Mouse (Mus musculus): ENCODE data around the gene Lsamp.

DNA sequence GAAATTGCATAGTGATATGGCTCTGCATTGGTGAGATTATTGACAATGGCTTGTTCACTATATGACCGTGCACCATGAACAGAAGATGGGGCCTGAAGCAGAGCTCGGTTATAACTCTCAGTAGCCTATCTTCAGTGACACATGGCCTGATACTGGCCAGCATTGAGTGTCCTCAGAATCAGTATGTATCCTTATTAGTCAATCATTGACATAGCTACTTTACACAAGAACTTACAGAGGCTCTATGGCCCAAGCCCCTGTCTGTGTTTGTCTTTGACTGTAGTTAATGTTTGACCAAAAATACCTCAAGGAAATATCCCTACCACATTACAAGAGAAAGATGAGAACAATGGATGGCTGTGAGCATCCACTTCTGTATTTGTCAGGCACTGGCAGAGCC, 1764.6 kb downstream of the Lsamp start:
- TF ChIP-seq CTCF (IDR thresholded peaks at IDR 0.05; ENCODE audit: low read depth), result no peak
- no peak for TF ChIP-seq EP300 (IDR thresholded peaks at IDR 0.05; ENCODE audit: low read depth)
